Mouse (Mus musculus): ENCODE results near the gene Cyyr1.

DNA sequence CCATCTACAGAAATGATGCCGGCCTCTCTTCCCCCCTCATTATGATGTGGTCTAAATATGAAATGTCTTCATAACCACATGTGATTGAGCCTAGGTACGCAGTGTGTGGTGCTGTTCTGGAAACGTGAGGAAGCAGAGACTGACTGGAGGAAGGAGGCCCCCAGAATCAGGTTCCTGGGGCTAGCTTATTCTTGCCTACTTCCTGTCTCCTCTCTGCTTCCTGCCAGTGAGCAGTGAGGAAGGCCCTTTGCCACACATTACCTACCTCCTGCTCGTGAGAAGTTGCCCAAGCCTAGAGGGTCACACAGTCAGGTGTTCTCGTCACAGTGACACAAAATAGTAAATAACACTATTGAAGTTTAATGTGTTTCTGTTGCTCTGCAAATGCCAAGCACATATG lies 14.8 kb downstream of the Cyyr1 start:
- TF ChIP-seq POLR2A (IDR thresholded peaks at IDR 0.05; ENCODE audit: low read depth, low read length) (no peak), MAX (IDR thresholded peaks at IDR 0.05; ENCODE audit: low read length) (no peak), POLR2AphosphoS2 (IDR thresholded peaks at IDR 0.05; ENCODE audit: low read depth, low read length) (no peak), CTCF (conservative IDR thresholded peaks at IDR 0.05 in 1 of 2, IDR thresholded peaks at IDR 0.05 in 1 of 2; ENCODE audit: low read depth in 2 of 2, low read length in 2 of 2) (no peak), USF1 (IDR thresholded peaks at IDR 0.05; ENCODE audit: low read depth, low read length) (no peak), IRF4 (IDR thresholded peaks at IDR 0.05; ENCODE audit: low read depth, low read length) (no peak), SIN3A (IDR thresholded peaks at IDR 0.05; ENCODE audit: low read length) (no peak)

Data from CH12.LX (cell line).